Mouse (Mus musculus): ENCODE measurements around the gene Baiap2l1. TPM values are rescaled to one million over a fixed set of nuclear protein-coding genes. Genes with fewer than 3 reads are reported as not detected.
"Not testable (repeated sequence)": the region's sequence is repeated elsewhere in the genome, so short reads cannot be mapped to it uniquely, and the experiment has no call there.

The Baiap2l1 gene
- total RNA-seq, 4 experiments from 2014 or later = 0.61 to 1.3 (median 0.89) TPM

- no peak for DNase-seq (ENCODE audit: low spot score in 2 of 2)
Measured at GRCm38 (mm10) chr5:144351185-144351584, 6.7 kb downstream of the Baiap2l1 start.

DNA sequence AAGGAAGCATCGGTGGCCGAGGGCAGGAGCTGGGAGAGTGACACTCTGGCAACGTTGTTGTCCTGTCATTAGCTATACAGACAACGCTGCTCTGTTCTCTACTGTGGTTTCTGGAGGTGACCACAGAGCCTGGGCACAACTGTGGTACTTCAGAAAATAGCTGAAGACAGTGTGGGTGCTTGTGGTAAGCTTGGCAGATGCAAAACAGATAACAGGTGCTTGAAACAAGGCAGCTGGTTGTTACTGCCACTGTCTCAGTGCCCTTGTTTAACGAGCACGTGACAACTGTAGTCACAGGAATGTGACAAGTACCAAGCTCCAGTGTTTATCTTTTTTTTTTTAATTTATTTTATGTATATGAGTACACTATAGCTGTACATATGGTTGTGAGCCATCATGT lies 13.3 kb downstream of the Baiap2l1 start:
- DNase-seq (ENCODE audit: low spot score in 2 of 2) = no peak

- no peak for DNase-seq (ENCODE audit: low spot score in 2 of 2)
Measured at GRCm38 (mm10) chr5:144341085-144341484, 16.8 kb downstream of the Baiap2l1 start.

DNA sequence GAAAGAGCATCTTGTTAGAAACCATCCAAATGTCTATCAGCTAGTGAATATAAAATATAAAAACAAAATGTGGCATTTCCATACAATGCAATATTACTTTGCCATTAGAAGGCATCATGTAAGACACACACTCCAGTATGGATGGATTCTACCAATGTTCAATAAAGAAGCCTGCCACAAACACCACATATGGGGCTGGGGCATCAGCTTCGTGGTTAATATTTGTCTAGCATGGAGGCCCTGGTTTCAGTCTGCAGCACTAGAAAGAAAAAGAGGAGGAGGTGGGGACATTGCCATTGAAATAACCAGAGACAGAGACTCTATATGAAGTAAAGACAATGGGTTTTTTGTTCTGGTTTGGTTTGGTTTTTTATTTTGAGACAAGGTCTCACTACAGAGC lies 19.1 kb downstream of the Baiap2l1 start:
- no peak for DNase-seq (ENCODE audit: low spot score in 2 of 2)

GRCm38 (mm10) chr5:144335357-144335756 lies 22.6 kb downstream of the Baiap2l1 start:
- DNase-seq (ENCODE audit: low spot score in 2 of 2) = not testable (repeated sequence)

DNA sequence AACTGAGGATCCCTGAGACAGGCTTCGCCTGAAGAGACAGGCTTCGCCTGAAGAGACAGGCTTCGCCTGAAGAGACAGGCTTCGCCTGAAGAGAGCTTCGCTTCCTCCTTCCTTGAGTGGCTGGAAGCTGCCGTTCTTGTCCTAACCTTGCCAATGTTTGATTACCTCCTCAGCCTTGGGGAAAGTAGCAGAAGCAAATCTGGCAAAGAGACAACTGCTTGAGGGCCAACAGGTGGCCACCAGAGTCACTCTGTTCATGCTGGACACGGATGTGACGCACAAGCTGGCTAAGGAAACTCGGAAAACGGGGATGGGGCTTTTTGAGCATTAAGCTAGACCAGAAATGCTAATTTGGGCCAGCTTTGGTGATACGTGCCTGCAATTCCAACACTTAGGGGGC lies 23.9 kb downstream of the Baiap2l1 start:
- DNase-seq (ENCODE audit: low spot score in 2 of 2) = no peak

DNA sequence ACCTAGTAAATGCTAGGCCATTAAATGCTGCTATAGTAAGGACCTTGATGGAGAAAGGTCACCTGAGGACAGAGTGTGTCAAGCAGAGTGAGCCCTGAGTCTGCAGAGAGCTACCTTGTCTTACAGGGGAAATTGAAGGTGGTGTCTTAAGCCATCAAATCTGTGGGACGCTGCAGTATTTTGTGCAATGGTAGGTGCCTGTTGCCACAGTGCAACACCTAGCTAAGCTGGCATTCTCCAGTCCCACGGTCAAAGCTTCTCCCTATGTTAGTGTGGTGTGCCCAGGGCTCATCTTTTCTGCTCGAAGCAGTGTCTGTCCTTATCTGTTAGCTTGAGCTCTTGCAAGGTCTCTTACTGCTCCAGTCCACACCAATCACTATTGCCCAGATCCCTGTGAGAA lies 35.2 kb downstream of the Baiap2l1 start:
- DNase-seq (ENCODE audit: low spot score in 2 of 2) = no peak

DNA sequence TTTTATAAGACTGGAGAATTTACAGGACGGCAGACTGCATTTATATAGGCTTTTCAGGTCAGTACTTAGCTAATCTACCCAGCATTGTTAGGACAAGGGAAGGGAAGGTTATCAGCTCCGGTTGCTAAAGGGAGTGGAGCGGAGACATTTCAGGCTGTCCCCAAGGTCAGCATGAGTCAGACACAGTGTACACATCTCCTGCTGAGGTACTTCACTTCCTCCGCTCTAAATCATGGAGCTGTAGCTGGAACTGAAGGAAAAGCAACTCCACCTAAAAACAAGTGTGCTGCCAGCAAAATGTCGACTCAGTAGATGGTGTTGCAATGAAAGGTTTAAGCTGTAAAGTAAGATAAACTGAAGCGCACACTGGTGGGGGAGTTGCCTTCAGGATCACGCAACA lies 36.2 kb downstream of the Baiap2l1 start:
- DNase-seq (ENCODE audit: low spot score in 2 of 2) = no peak

DNA sequence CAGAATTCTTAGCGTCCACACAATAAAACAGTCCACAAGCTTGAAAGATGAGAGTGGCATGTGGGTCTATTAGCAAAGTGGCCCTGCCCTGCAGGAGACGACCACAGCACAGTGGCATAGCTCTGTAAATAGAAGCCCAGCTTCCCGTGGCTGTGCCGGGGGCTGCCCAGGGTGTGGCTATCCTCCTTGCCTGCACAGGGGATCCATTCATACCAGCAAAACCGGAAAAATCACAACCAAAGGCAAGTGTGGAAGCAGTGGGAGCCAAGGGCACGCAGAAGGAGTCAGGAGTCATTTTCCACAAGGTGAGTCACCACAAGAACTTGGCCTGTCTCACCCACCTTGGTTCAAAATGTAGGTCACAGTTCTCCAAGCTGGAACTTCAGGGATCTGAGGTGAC lies 39.6 kb downstream of the Baiap2l1 start:
- DNase-seq (ENCODE audit: low spot score in 2 of 2) = no peak

- no peak for DNase-seq (ENCODE audit: low spot score in 2 of 2)
Measured at GRCm38 (mm10) chr5:144317426-144317825, 40.5 kb downstream of the Baiap2l1 start.

- DNase-seq (ENCODE audit: low spot score in 2 of 2) = no peak
Measured at GRCm38 (mm10) chr5:144316442-144316841, 41.5 kb downstream of the Baiap2l1 start.

- no peak for DNase-seq (ENCODE audit: low spot score in 2 of 2)
Measured at GRCm38 (mm10) chr5:144314731-144315494, 43.0 kb downstream of the Baiap2l1 start.

DNA sequence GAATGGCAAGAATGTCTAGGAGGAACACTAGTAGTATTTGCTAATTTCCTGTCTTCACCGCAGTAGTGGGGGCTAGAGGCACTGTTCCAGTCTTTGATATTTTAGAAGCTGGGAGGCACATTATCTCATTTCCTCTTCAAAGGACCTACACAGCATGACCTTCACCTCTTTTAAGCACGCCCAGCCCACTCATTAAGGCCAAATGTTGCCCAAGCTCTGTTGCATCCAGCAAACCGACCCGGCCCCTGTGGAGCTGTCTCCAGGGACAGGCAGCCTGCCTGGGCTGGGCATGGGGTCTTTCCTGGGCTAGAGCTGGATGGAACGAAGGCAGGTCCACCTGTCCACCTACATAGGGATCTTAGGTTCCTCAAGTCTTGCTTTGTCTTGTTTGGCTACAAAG lies 44.6 kb downstream of the Baiap2l1 start:
- no peak for DNase-seq (ENCODE audit: low spot score in 2 of 2)

DNA sequence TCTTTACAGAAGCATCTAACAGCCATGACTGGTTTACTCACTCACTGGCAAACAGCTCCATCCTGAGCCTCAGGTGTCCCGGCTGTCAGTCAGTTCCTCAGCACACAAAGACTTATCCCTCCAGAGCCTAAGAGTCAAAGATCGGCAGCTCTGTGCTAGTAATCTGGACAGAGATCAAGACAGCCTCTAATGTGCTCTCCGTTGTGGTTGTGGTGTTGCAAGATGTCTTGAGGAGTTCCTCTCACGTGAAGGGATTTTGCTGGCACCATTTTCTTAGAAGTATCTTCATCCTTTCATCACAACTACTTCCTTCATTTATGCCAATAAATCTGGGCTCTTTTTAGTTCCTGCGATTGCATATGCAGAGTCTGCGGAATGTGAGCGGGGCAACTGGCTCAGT lies 45.7 kb downstream of the Baiap2l1 start:
- no peak for DNase-seq (ENCODE audit: low spot score in 2 of 2)

DNA sequence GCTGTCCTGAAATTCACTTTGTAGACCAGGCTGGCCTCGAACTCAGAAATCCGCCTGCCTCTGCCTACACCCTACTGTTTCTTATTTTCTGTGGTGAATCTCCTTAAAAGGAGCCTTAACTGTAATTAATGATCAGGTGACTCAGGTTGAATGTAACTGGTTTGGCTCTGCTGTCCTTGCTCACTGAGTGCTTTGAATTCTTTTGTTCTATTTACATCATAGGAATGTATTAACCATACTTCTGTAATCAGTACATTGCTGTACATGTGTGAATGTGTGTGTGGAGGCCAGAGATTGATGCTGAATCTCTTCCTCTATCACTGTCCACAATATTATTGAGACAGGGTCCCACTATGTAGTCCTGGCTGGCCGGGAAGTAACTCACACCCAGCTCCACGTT lies 49.0 kb downstream of the Baiap2l1 start:
- no peak for DNase-seq (ENCODE audit: low spot score in 2 of 2)

DNA sequence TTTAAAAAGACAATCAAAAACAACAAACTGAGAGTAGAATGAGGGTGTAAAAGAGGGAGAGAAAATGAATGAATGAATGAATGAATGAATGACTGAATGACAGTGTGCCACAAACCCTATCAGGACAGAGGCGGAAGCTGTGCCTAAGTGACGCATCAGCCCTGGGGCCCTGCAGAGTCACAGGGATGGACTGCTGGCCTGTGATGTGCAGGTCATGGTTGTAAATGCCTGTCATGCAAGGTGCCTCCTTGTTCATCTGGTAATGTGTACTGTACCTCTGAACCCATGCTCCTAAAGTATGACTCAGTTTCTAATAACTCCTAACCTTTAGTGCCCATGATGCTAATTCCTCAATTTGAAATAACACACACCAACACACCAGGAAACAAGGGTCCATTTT lies 54.8 kb downstream of the Baiap2l1 start:
- no peak for DNase-seq (ENCODE audit: low spot score in 2 of 2)

DNA sequence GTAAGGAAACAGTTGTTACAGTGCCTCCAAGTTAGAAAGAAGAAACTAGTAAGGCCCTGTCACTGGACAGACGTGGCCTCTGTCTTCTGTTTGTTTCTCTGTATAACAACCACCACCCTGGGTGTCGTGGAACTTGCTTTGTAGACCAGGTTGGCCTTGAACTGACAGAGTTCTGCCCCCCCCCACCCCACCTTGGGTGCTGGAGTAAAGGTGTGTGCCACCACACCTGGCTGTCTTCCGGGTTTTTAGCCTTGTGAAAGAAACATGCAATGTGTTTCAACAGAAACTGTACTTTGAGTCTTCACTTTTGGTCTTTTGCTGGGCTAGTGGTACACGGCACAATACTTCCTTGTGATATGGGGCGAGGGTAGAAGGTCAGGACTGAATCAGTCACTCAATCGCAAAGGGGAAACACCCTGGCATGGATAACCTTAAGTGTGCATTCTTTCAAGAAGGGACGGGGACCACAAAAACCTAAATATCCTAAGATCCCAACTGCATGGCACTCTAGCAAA lies 61.8 kb downstream of the Baiap2l1 start:
- no peak for DNase-seq (ENCODE audit: low spot score in 2 of 2)

DNA sequence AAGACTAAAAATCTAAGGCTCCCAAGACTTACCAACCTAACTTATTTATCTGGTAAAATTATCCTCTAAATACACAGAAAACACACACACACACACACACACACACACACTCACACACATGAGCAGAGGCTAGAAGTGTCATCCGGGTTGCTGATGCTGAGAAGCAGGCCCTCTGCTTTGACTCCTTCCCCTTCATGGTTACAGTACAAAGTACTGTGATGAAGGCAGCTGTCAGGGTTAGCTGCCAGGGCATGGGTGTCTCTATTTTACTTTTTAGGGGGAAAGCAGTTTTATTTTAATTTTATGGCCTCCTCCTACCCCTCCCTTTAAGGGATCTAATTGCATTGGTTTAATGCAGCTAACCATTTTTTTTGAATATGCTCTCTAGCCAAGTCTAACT lies 62.6 kb downstream of the Baiap2l1 start:
- no peak for DNase-seq (ENCODE audit: low spot score in 2 of 2)

DNA sequence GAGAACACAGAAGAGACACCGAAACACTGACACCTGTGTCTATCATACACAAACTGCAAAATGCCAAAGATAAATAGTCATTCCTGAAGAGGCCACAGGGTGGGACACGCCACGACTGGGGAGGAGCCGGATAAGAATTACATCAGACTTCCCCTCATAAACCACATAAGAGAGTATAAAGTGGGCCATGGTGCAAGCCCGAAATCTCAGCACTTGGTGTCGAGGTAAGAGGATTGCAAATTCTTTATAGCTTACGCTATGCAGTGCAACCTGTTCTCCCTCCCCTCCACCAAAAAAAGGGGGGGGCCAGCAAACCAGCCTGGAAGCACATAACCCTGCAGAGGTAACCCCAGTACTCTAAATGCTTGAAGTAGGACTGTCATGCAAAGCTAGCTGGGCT lies 63.0 kb downstream of the Baiap2l1 start:
- no peak for DNase-seq (ENCODE audit: low spot score in 2 of 2)

- peak in 1 of 2 experiments; percentile 24 for DNase-seq (ENCODE audit: low spot score in 2 of 2)
Measured at GRCm38 (mm10) chr5:144289769-144290440, 68.0 kb downstream of the Baiap2l1 start.

- no peak for DNase-seq (ENCODE audit: low spot score in 2 of 2)
Measured at GRCm38 (mm10) chr5:144288391-144288790, 69.5 kb downstream of the Baiap2l1 start.

DNA sequence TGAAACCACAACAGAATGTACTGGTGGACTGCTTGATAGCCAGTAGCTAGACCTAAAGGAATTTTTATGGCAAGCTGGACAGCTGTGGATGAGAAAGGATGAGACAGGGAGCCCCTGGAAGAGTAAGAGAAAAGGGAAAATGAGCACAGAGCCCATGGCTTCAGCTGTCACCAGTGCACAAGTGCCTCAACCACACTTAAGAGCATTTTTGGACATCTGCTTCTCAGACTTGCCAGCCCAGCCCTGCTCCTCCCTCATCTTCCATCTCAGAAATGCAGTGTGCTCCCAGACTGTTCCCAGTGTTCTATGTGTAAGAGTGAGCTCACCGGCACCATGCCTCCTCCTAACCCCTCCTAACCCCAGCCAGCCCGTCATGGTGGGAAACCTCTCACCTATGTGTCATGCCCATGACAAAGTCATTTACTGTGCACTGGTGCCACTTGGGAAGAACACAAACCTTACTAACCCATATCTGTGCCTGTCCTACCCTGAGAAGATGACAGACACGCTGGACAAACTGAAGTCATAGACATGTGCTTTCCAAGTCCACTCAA lies 70.6 kb downstream of the Baiap2l1 start:
- no peak for DNase-seq (ENCODE audit: low spot score in 2 of 2)
